In the genomic region with DNA sequence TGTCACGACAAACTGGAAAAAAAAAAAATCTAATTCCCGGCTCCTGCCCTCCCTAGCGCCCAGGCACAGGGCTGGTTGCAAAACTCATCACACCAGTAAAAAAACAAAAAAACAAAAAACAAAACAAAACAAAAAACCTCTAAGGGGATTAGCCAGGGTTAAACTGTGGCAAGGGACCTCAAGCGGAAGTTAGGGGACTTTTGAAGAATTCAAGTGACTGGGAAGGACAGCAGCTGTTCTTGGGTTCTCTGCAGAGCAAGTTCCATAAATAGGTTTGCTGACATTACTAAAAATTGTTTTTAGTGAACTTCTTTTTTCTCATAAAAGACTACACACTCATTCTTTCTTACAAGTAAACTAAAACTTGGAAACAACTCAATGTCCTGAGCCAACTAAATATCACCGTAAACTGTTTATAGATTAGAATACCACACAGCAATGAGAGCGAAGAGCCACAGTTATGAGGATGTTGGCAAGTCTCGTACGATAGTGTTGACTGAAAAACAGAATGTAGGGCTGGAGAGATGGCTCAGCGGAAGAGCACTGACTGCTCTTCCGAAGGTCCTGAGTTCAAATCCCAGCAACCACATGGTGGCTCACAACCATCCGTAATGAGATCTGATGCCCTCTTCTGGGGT, we compare ENCODE assay signal across 1 mouse cellular context.
TF ChIP-seq lines count a peak whose summit lies in the region.

No protein-coding gene starts in this region.

TF ChIP-seq in myocyte, 11 proteins besides CTCF, POLR2A, EP300 and RAD21 (continued from another document):
- no peak for TF ChIP-seq SRF (IDR thresholded peaks at IDR 0.05; ENCODE audit: control insufficient read depth, insufficient read length, low read depth)
- peak in 1 of 3 experiments; percentile 74 for TF ChIP-seq MYOG (IDR thresholded peaks at IDR 0.05; ENCODE audit: control insufficient read depth in 1 of 3, insufficient read depth in 1 of 3, insufficient read length in 2 of 3, low read depth in 2 of 3)
